Mouse (Mus musculus) forebrain, embryonic 10.5 days (tissue): Measurements from ENCODE around the gene Podxl2. TPM values are rescaled to one million over a fixed set of nuclear protein-coding genes. Genes with fewer than 3 reads are reported as not detected.

ENCODE experiments used
- DNase-seq: peaks from one replicate; pipeline ENCODE4 v3.0.0-alpha.2; 2017; ENCODE audit warnings: low spot score; ENCODE audit errors: extremely low spot score
- H3K27ac ChIP-seq: fragments of 300-500 bp; sonication (generic); 2 replicates; pipeline ENCODE4 v1.5.1; 2016; ENCODE audit warnings: mild to moderate bottlenecking
- H3K27me3 ChIP-seq: fragments of 300-500 bp; sonication (generic); 2 replicates; pipeline ENCODE4 v1.6.1; 2016; ENCODE audit warnings: mild to moderate bottlenecking; ENCODE audit not compliant: poor library complexity, severe bottlenecking
- H3K36me3 ChIP-seq: fragments of 300-500 bp; sonication (generic); replicated peaks from 2 replicates; pipeline ENCODE4 v1.6.1; 2016; ENCODE audit warnings: mild to moderate bottlenecking, moderate library complexity
- H3K4me1 ChIP-seq: fragments of 300-500 bp; sonication (generic); 2 replicates; pipeline ENCODE4 v1.6.1; 2016
- H3K4me3 ChIP-seq: fragments of 300-500 bp; sonication (generic); 2 replicates; pipeline ENCODE4 v1.5.1; 2016; ENCODE audit warnings: mild to moderate bottlenecking, moderate library complexity
- H3K9me3 ChIP-seq: fragments of 300-500 bp; sonication (generic); 2 replicates; pipeline ENCODE4 v1.6.1; 2016; ENCODE audit warnings: mild to moderate bottlenecking, moderate library complexity
- WGBS: fragments of 180-500 bp; shearing (Covaris S2); methylation state at CpG from one replicate; pipeline ENCODE4 v1.1.7; 2016; 5-methylcytosine and 5-hydroxymethylcytosine counted together
- polyA plus RNA-seq: library from polyadenylated mRNA; unstranded; fragments of >200 nt; fragmentation: Nextera tagmentation; extraction: Ambion mirVana; gene quantifications from 2 replicates; pipeline ENCODE4 v1.2.1, GENCODE M21; 2016

Gene Podxl2
- polyA plus RNA-seq, 1 experiment from 2014 or later: 52.8 TPM

DNA sequence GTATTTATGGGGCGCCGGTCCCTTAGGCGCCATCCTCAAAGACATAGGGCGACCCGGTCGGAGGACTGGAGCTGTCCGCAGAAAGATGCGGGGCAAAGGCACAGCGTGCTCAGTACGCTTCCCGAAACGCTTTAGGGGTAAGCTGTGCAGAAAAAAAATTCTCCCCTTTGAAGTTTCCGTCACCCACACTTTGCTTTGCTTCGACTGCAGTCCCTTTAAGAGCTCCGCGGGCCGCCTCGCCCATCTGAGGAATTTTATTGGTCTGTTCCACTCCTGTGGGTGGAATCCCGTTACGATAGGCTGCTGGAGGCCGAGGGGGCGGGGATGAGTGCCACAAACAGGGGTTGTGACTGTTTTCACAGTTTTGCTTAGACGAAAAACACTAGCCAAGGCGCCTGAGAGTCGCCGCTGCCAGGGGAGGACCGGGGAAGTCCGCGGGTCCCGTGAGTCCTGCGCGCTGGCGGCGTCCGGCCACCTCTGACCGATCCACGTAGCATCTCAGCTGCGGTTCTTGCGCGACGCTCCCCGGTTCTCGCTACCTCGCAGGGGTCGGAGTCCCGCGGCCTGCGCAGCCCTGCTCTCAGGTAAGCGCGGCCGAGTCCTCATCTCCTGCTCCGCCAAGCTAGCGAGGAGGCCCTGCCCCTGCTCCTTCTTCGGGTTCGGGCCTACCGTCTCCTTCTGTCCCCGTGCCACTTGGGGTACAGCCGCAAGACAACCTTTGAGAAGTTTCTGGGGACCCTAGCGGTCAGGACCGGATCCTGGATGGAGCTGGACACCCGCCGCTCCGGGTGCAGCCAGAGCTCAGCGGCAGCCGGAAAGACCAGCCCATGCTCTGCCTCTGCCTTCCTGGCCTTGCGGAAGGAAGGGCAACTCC lies 27.3 kb upstream of the Podxl2 start, which contains the start of gene Tpra1:
Gene Tpra1 (plus strand): TSS at position 305 of the 874 bp plus-strand sequence.
- H3K27me3 ChIP-seq: no peaks in the 10 kb centered on the region
- H3K4me3 ChIP-seq: peak within 1 kb of the TSS; percentile 74
- DNase-seq: peak; percentile 96
- peak within 1 kb of the TSS; percentile 90 for H3K27ac ChIP-seq
- H3K9me3 ChIP-seq: no peaks in the 10 kb centered on the region
- H3K4me1 ChIP-seq: peaks cover 69% of the 10 kb centered on the region
- H3K36me3 ChIP-seq: peaks cover 2% of the 10 kb centered on the region
- under 1% methylated on average over 66 of the region's 66 CpGs for WGBS

DNA sequence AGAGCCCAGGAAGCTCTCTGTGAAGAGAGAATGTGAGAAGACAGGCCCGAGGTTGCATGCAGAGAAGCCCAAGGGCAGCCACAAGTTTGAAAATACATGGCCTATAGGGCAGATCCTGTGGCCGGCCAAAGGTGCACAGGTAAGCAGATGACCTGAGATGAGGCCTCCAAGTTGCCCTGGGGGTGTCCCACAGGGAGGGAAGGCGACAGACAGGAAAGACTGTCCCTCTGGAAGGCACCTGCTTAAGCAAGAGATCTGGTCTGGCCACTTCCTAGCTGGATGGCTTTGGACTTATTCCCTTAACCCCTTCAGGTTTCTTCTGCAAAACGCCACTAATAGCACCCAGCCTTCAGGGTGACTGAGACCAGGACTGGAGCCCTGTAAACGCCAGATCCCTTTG lies 26.6 kb upstream of the Podxl2 start:
- H3K4me3 ChIP-seq: peak overlapping the region; percentile 74
- peak; percentile 34 for DNase-seq
- H3K9me3 ChIP-seq: no peaks in the 10 kb centered on the region
- H3K36me3 ChIP-seq: peaks cover 10% of the 10 kb centered on the region
- H3K27ac ChIP-seq: peak overlapping the region; percentile 90
- 1% methylated on average over 5 of the region's 5 CpGs for WGBS
- H3K4me1 ChIP-seq: peaks cover 69% of the 10 kb centered on the region
- H3K27me3 ChIP-seq: no peaks in the 10 kb centered on the region

DNA sequence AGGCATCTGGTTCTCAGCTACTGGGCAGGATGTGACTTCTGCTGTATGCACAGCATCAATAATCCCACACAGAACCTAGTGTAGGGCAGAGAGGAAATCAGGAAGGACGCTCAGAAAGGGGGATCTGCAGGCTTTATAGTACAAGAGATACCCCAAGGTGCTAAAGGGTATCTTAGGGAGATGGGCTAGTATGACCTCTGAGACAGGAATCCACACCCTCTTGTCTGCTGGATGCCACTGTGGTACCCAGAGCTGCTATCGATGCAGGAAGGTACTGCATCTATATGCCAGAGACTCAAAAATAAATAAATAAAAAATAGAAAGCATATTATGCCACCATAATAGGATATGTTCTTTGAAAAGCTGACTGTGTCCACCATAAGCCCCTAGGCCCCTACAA lies 24.8 kb upstream of the Podxl2 start:
- Histone ChIP-seq H3K9me3 (no peaks in the 10 kb centered on the region), H3K4me1 (peaks cover 60% of the 10 kb centered on the region), H3K36me3 (peaks cover 28% of the 10 kb centered on the region), H3K27me3 (no peaks in the 10 kb centered on the region), H3K27ac (0 out of 2 replicates have a peak overlapping the region, but pooled peaks have one; percentile 94), H3K4me3 (no peak overlapping the region)
- WGBS: 90% methylated on average over 2 of the region's 2 CpGs
- DNase-seq: no peak

DNA sequence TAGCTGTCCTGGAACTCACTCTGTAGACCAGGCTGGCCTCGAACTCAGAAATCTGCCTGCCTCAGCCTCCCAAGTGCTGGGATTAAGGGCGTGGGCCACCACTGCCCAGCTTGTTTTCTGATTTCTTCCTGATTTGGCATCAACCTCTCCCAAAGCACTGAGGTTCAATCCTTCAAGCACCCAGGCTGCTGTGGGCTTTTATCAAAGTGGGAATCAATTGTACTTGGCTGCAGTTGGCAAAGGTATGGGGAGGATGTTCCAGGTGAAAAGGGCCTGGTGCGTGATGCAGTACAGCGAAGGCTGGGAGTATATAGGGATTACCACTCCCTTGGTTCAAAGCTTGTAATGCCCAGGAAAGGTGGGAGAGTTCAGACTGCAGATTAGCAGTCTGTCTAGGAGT lies 24.2 kb upstream of the Podxl2 start:
- Histone ChIP-seq H3K9me3 (no peaks in the 10 kb centered on the region), H3K27ac (peak overlapping the region; percentile 94), H3K4me3 (peak overlapping the region; percentile 70; the same call in 1 of the 2 replicates), H3K4me1 (peaks cover 55% of the 10 kb centered on the region), H3K27me3 (no peaks in the 10 kb centered on the region), H3K36me3 (peaks cover 33% of the 10 kb centered on the region)
- DNase-seq: no peak
- 67% methylated on average over 4 of the region's 4 CpGs for WGBS

DNA sequence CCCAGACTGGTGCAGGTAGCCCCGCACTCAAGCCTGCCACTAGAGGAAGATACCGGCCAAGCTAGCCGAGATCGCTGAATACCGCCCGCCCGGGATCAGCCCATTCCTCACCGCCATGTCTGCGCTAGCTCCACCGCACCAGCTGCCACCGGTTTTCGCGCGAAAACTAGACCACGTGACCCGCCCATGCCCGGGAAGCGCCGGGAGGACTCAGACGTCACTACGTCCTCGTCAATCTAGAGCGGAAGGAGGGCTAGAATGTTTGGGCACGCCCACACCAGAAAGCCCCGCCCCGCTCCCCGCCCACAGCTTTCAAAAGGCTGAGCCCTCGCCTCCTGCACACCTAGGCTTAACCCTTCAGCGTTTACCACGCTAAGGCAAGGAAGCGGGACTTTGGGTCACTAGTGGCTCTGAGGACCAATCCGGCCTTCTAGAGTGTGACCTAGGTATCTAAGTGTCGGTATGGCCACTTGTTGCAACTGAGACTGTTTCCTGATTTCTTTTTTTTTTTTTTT lies 23.7 kb upstream of the Podxl2 start, which contains the start of gene Mcm2:
Gene Mcm2 (minus strand): TSS at position 247 of the 515 bp plus-strand sequence.
- peak; percentile 99 for DNase-seq
- H3K27me3 ChIP-seq: no peaks in the 10 kb centered on the region
- peaks cover 50% of the 10 kb centered on the region for H3K4me1 ChIP-seq
- H3K27ac ChIP-seq: peak within 1 kb of the TSS; percentile 94
- H3K4me3 ChIP-seq: peak within 1 kb of the TSS; percentile 70
- H3K9me3 ChIP-seq: no peaks in the 10 kb centered on the region
- under 1% methylated on average over 33 of the region's 33 CpGs for WGBS
- peaks cover 38% of the 10 kb centered on the region for H3K36me3 ChIP-seq

DNA sequence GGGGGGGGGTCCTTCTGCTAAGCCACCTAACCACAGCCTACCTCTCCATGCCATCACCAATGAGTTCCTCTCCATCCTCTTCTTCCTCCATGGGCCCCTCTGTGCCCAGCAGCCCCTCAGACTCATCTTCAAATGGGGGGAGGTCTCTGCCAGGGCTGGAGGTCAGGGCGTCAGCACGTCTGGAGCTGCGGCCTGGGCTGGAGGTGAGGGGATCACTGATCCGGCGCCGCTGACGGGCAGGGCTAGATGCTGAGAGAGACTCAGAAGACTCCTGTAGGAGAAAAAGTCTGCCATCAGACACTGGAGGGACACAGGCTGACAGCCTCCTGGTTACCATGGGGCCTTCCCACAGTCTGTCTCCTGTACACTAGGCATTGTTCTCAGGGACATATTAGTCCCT lies 22.4 kb upstream of the Podxl2 start:
- peak overlapping the region; percentile 94 for H3K27ac ChIP-seq
- DNase-seq: no peak
- H3K4me3 ChIP-seq: peak overlapping the region; percentile 70
- 88% methylated on average over 7 of the region's 7 CpGs for WGBS
- H3K4me1 ChIP-seq: peaks cover 40% of the 10 kb centered on the region
- peaks cover 52% of the 10 kb centered on the region for H3K36me3 ChIP-seq
- no peaks in the 10 kb centered on the region for H3K9me3 ChIP-seq
- no peaks in the 10 kb centered on the region for H3K27me3 ChIP-seq

DNA sequence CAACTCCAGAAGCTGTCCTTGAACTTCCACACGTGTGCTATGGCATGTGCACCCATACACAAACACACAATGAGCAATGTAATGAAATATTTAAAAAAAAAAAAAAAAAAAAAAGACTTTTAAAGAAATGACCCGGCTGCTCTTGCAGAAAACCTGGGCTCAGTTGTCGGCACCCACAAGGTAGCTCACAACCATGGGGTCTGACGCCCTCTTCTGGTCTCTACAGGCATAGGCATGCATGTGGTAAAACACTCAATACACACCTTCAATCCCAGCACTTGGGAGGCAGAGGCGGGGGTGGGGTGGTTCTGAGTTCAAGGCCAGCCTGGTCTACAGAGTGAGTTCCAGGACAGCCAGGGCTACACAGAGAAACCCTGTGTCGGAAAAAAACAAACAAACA lies 21.1 kb upstream of the Podxl2 start:
- peaks cover 30% of the 10 kb centered on the region for H3K4me1 ChIP-seq
- H3K27ac ChIP-seq: no peak overlapping the region
- no peaks in the 10 kb centered on the region for H3K27me3 ChIP-seq
- WGBS: 88% methylated on average over 6 of the region's 6 CpGs
- H3K36me3 ChIP-seq: peaks cover 65% of the 10 kb centered on the region
- no peak for DNase-seq
- no peaks in the 10 kb centered on the region for H3K9me3 ChIP-seq
- H3K4me3 ChIP-seq: peak overlapping the region; percentile 70; the same call in 1 of the 2 replicates

DNA sequence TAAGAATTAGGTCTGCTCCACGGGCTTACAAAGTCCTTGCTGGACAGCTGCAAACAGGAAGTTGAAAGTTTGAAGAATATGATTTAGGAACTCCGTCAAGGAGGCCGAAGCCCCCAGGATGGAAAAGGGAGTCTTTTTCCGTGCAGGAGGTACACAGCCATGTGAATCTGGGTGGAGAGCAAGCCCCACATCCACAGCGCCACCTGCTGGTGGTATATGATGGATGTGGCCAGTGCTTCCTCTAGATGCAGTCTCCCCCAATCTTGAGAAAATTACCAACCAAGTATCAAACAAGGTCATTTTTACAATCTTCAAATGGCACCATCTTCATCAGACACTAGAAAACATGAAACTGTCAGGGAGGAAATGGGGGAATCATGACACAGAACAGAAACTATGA lies 18.7 kb upstream of the Podxl2 start:
- peak; percentile 51 for DNase-seq
- WGBS: 74% methylated on average over 5 of the region's 5 CpGs
- Histone ChIP-seq H3K4me3 (no peak overlapping the region), H3K9me3 (no peaks in the 10 kb centered on the region), H3K27ac (no peak overlapping the region), H3K4me1 (peaks cover 21% of the 10 kb centered on the region), H3K36me3 (peaks cover 89% of the 10 kb centered on the region), H3K27me3 (no peaks in the 10 kb centered on the region)

DNA sequence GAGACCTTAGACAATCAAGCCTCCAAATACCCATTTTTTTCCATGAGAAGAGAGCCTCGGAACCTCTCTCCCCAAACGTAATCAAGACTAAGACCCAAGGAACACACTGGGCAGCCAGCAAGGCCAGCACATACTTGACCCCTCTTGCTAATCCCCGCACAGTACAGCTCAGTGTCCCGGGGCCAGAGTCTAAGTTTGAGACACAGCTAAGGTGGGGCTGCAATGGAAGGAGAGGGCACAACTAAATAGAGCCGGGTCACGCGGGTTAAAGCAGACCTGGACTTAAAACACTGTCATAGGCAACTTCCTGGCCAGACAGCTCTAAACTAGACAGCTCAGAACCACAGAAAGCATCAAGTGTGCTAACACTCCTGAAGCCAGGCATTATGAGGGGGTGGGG lies 16.0 kb upstream of the Podxl2 start:
- H3K36me3 ChIP-seq: peaks cover 100% of the 10 kb centered on the region
- WGBS: 89% methylated on average over 7 of the region's 7 CpGs
- no peak for DNase-seq
- no peaks in the 10 kb centered on the region for H3K9me3 ChIP-seq
- no peak overlapping the region for H3K27ac ChIP-seq
- no peak overlapping the region for H3K4me3 ChIP-seq
- no peaks in the 10 kb centered on the region for H3K27me3 ChIP-seq
- H3K4me1 ChIP-seq: peaks cover 5% of the 10 kb centered on the region

DNA sequence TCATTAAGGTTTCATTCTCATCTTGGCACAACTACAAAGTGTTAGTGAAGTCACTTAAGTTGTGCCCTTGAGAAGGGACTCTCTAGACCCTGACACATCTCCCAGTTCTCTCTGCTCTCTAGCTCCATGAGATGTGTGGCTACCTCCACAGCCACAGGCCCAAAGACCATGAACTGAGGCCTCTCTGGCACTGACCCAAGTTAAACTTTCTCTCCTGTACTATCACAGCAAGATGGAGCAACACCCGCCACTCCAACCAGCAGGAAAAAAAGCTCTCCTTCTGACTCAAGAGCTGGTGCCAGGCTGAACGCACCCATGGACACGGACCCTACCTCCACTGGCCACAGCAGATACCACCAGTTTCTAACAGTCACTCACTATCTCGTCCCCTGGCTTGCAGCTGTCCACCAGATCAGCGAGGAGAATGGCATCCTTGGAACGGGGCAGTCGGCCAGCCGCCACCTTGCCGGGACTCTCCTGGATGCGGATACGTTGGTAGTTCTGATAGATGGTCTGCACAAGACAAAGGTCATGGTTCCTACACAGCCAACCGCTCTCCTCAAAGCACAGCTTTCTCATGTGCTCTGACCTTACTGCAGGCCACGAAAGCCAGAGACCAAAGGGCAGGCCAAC lies 14.7 kb upstream of the Podxl2 start:
- 98% methylated on average over 13 of the region's 13 CpGs for whole genome bisulfite sequencing
- H3K27ac ChIP-seq: no peak overlapping the region
- peaks cover 100% of the 10 kb centered on the region for H3K36me3 ChIP-seq
- H3K4me3 ChIP-seq: no peak overlapping the region
- no peaks in the 10 kb centered on the region for H3K27me3 ChIP-seq
- no peaks in the 10 kb centered on the region for H3K9me3 ChIP-seq
- no peak for DNase-seq
- no peaks in the 10 kb centered on the region for H3K4me1 ChIP-seq

DNA sequence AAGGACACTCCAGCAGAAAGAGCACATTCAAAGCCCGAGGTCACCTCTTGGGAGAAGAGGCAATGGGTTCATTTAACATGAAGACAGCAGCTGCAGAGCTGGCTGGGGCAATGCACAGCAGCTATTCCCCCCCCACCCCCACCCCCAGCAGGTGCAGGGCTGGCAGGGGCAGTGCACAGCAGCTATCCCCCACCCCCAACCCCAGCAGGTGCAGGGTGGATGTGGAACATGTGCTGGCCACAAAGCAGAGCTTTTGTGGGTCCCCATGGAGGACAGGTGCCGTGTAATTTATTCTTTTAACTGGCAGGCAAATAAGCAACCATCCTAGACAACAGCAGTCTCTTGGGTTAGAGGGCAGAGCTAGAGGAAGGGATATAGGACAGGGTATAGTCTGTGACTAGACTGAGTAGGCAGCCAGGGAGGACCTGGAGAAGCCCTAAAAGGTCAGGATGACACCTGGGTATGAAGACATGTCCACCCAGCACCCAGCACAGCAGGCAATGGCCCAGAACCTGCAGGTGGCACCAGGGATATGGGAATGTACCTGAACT lies 11.6 kb upstream of the Podxl2 start:
- H3K27ac ChIP-seq: no peak overlapping the region
- H3K36me3 ChIP-seq: peaks cover 100% of the 10 kb centered on the region
- 86% methylated on average over 2 of the region's 2 CpGs for WGBS
- H3K4me3 ChIP-seq: no peak overlapping the region
- H3K4me1 ChIP-seq: no peaks in the 10 kb centered on the region
- no peaks in the 10 kb centered on the region for H3K9me3 ChIP-seq
- DNase-seq: no peak
- H3K27me3 ChIP-seq: no peaks in the 10 kb centered on the region

DNA sequence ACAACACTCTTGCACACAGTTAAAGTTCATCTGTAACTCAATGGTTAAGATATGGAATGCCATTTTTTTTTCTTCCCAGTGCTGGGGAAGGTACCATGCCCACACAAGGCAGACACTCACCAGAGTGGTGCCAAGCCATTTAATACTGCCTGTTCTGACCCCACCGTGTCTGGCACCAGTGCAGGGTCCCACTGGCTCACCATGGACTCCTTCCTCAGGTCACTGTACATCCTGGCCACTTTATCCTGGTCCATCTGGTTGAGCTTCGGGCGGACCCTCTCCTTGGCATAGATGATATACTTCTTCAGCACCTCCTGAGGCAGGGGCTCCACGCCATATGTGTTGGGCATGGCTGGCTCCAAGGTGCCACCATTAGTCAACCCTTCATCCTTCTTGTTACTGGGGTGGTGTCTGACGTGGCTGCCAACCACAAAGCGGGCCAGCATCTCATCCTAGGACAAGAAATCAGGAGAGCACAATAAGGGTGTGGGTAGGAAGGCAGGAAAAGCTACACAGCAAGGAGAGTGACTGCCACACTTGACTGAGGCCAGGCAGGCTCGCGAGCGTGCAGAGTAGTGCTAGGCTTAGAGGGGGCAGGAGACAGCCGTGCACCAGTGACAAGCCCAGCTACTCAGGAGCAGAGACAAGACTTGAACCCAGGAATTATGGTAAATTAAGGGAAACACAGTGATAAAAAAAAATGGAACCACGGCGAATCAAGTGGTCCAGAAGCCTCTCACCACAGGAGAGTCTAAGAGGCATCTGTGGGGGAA lies 11.0 kb upstream of the Podxl2 start:
- no peaks in the 10 kb centered on the region for H3K4me1 ChIP-seq
- 91% methylated on average over 12 of the region's 12 CpGs for WGBS
- peaks cover 100% of the 10 kb centered on the region for H3K36me3 ChIP-seq
- no peaks in the 10 kb centered on the region for H3K27me3 ChIP-seq
- no peak for DNase-seq
- no peak overlapping the region for H3K27ac ChIP-seq
- H3K9me3 ChIP-seq: no peaks in the 10 kb centered on the region
- no peak overlapping the region for H3K4me3 ChIP-seq
